Mouse (Mus musculus): ENCODE measurements at regions not wholly inside any gene's neighbourhood (a gene's known extent, or its start where the extent isn't known, plus 50 kb on each side); places are given as distances from the start of the nearest gene placed in this dataset.

DNA sequence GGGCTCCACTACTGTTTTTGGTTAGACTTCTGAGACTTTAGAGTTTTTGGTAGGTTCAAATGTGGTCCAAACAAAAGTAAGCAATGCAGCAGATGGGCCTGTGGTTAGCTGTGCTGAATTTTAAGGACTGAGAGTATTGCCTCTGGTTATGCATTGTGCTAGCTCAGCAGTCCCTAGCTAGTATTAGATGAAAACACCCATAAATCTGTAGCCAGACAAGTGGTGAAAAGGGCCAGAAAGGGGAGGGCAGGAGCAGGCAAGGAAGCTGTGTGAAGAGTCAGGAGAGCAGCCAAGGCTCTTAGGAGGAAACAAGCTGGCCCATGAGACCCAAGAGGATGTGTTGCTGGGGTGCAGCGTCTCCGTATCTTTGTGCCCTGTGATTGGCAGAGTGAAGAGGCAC lies 559.9 kb downstream of the Sqor start:
- Histone ChIP-seq H3K27me3 (ENCODE audit: control insufficient read depth, insufficient read depth, low read length) (no peaks in the 10 kb centered on the region), H3K4me3 (ENCODE audit: control insufficient read depth, low read depth, low read length) (no peak overlapping the region), H3K27ac (ENCODE audit: control insufficient read depth, insufficient read depth, low read depth, low read length) (no peak overlapping the region), H3K4me1 (ENCODE audit: control insufficient read depth, insufficient read depth, low read length) (no peaks in the 10 kb centered on the region), H3K36me3 (ENCODE audit: control insufficient read depth, insufficient read depth, low read length) (no peaks in the 10 kb centered on the region)
- TF ChIP-seq POLR2A (IDR thresholded peaks at IDR 0.05; ENCODE audit: control insufficient read depth, low read depth, low read length) (no peak), CTCF (IDR thresholded peaks at IDR 0.05; ENCODE audit: control insufficient read depth, insufficient read depth, insufficient replicate concordance, low read depth, low read length) (no peak)

- no peaks in the 10 kb centered on the region for H3K27me3 ChIP-seq (ENCODE audit: control insufficient read depth, insufficient read depth, low read length)
- H3K4me3 ChIP-seq (ENCODE audit: control insufficient read depth, low read depth, low read length) = no peak overlapping the region
- H3K36me3 ChIP-seq (ENCODE audit: control insufficient read depth, insufficient read depth, low read length) = no peaks in the 10 kb centered on the region
- no peaks in the 10 kb centered on the region for H3K4me1 ChIP-seq (ENCODE audit: control insufficient read depth, insufficient read depth, low read length)
- no peak for TF ChIP-seq POLR2A (IDR thresholded peaks at IDR 0.05; ENCODE audit: control insufficient read depth, low read depth, low read length)
- TF ChIP-seq CTCF (IDR thresholded peaks at IDR 0.05; ENCODE audit: control insufficient read depth, insufficient read depth, insufficient replicate concordance, low read depth, low read length) = no peak
- no peak overlapping the region for H3K27ac ChIP-seq (ENCODE audit: control insufficient read depth, insufficient read depth, low read depth, low read length)
Observed at GRCm38 (mm10) chr2:123349625-123350346, 584.7 kb downstream of the Sqor start.

GRCm38 (mm10) chr2:123364204-123364603 lies 599.2 kb downstream of the Sqor start:
- Histone ChIP-seq H3K36me3 (ENCODE audit: control insufficient read depth, insufficient read depth, low read length) (no peaks in the 10 kb centered on the region), H3K4me3 (ENCODE audit: control insufficient read depth, low read depth, low read length) (no peak overlapping the region), H3K4me1 (ENCODE audit: control insufficient read depth, insufficient read depth, low read length) (no peaks in the 10 kb centered on the region), H3K27ac (ENCODE audit: control insufficient read depth, insufficient read depth, low read depth, low read length) (no peak overlapping the region), H3K27me3 (ENCODE audit: control insufficient read depth, insufficient read depth, low read length) (no peaks in the 10 kb centered on the region)
- TF ChIP-seq POLR2A (IDR thresholded peaks at IDR 0.05; ENCODE audit: control insufficient read depth, low read depth, low read length) = no peak
- no peak for TF ChIP-seq CTCF (IDR thresholded peaks at IDR 0.05; ENCODE audit: control insufficient read depth, insufficient read depth, insufficient replicate concordance, low read depth, low read length)

DNA sequence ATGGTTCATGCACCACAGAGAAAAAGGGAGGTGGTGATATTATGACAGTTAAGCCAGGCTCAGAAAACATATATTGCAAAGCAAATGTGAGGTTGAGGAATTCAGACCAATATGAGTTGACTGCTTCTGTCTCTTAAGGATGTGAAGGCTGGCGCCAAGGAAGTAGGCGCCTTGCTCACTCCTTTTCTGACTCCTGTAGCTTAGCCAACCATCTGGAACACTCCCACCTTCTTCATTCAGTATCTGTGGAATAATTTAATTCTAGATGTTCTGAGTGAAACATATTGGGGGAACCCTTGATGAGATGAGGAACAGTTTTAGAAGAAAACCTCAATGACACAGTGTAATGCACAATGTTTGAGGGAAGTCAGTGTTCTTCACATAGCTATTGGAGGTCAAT lies 601.5 kb downstream of the Sqor start:
- H3K27me3 ChIP-seq (ENCODE audit: control insufficient read depth, insufficient read depth, low read length) = no peaks in the 10 kb centered on the region
- H3K4me1 ChIP-seq (ENCODE audit: control insufficient read depth, insufficient read depth, low read length) = no peaks in the 10 kb centered on the region
- H3K27ac ChIP-seq (ENCODE audit: control insufficient read depth, insufficient read depth, low read depth, low read length) = no peak overlapping the region
- H3K4me3 ChIP-seq (ENCODE audit: control insufficient read depth, low read depth, low read length) = no peak overlapping the region
- no peak for TF ChIP-seq CTCF (IDR thresholded peaks at IDR 0.05; ENCODE audit: control insufficient read depth, insufficient read depth, insufficient replicate concordance, low read depth, low read length)
- no peak for TF ChIP-seq POLR2A (IDR thresholded peaks at IDR 0.05; ENCODE audit: control insufficient read depth, low read depth, low read length)
- H3K36me3 ChIP-seq (ENCODE audit: control insufficient read depth, insufficient read depth, low read length) = no peaks in the 10 kb centered on the region

DNA sequence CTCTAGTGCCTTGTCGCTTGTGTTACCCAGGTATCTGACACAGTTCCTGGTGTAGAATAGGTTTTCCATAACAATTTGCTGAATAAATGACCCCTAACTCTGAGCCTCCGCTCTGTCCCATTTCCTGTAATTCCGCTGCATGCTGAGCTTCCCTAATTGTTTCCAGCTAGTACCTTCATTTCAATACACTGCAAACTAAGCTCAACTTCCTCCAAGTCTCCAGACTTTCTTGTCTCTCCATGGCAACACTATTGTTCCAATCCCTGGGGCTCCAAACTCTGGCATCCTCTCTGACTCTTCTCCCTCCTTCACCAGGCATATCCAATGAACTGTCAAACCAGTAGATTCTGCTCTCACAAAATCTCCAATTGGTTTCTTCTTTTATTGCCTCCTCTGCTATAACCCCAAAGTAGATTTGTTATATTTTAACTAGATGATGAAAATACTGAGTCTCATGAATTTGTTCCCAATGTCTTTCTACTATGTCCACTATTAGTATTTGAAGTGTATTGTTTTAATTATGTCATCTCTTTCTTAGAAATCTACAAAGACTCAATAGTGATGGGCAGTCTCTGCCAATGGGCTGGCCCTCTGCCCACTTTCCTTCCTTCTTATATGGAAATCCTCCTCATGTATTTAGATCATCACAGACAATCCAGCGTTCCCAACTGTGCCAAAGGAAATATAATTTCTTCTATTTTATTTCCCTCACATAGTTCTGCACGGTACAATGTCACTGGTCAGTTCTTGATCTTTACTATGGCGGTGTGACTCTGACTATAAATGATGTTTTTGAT lies 620.8 kb downstream of the Sqor start:
- Histone ChIP-seq H3K27ac (ENCODE audit: control insufficient read depth, insufficient read depth, low read depth, low read length) (no peak overlapping the region), H3K36me3 (ENCODE audit: control insufficient read depth, insufficient read depth, low read length) (no peaks in the 10 kb centered on the region), H3K27me3 (ENCODE audit: control insufficient read depth, insufficient read depth, low read length) (no peaks in the 10 kb centered on the region), H3K4me1 (ENCODE audit: control insufficient read depth, insufficient read depth, low read length) (no peaks in the 10 kb centered on the region), H3K4me3 (ENCODE audit: control insufficient read depth, low read depth, low read length) (no peak overlapping the region)
- no peak for TF ChIP-seq POLR2A (IDR thresholded peaks at IDR 0.05; ENCODE audit: control insufficient read depth, low read depth, low read length)
- TF ChIP-seq CTCF (IDR thresholded peaks at IDR 0.05; ENCODE audit: control insufficient read depth, insufficient read depth, insufficient replicate concordance, low read depth, low read length) = no peak

DNA sequence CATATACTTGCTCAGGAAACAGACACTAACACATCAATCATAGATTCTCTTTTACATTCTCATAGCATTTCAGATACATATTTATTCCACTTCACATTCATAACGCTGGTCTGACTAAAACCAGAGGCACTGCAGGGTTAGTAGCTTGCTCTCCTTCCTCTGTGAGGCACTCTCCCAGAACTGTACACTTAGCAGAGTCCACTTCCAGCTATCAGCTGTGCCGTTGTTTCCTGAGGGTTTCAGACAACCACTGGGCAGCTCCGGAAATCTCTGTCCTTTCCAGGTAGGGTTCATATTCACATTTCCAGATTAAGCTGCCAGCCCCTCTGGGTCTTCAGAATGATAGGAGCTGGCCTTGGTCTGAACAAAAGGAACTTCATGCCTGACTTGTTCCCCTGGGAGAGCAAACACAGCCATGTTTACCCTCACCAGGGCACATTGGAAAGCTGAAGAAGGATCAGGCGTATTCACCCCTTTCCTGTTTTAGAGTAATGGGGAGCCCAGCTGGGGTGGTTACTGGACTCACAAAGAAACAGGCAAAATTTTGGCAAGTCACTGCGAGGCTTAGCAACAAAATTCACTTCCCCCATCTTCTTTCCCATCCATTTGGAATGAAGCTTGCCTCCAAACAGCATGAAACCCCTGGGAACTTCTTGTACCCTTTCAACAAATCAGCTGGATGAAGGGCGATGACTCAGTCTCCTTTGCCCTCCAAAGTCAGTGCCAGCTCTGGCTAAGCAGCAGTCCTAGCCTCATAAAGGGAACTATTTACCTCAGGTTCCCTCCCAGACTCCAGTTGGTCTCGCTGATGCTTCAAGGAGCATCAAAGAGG lies 622.0 kb downstream of the Sqor start:
- Histone ChIP-seq H3K36me3 (ENCODE audit: control insufficient read depth, insufficient read depth, low read length) (no peaks in the 10 kb centered on the region), H3K4me1 (ENCODE audit: control insufficient read depth, insufficient read depth, low read length) (no peaks in the 10 kb centered on the region), H3K27ac (ENCODE audit: control insufficient read depth, insufficient read depth, low read depth, low read length) (no peak overlapping the region), H3K4me3 (ENCODE audit: control insufficient read depth, low read depth, low read length) (no peak overlapping the region), H3K27me3 (ENCODE audit: control insufficient read depth, insufficient read depth, low read length) (no peaks in the 10 kb centered on the region)
- TF ChIP-seq POLR2A (IDR thresholded peaks at IDR 0.05; ENCODE audit: control insufficient read depth, low read depth, low read length) (no peak), CTCF (IDR thresholded peaks at IDR 0.05; ENCODE audit: control insufficient read depth, insufficient read depth, insufficient replicate concordance, low read depth, low read length) (no peak)

DNA sequence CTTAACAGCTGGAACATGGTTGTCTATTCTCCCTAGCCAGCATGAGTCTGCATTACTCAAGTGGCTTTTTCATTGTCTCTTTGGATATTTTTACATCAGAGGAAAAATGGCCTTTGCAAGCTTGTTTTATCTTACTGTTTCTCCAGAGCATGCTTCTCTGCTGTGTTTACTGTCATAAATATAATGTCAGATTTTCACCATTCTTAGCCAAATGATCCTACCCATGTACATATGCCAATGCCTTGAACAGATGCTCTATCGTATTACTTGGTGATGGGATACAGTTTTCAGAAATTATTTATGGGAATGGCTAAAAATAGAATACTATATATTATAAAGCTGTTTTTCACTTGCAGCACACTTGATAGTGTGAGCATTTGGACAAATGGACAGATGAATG lies 625.9 kb downstream of the Sqor start:
- H3K27me3 ChIP-seq (ENCODE audit: control insufficient read depth, insufficient read depth, low read length) = no peaks in the 10 kb centered on the region
- no peak overlapping the region for H3K4me3 ChIP-seq (ENCODE audit: control insufficient read depth, low read depth, low read length)
- H3K4me1 ChIP-seq (ENCODE audit: control insufficient read depth, insufficient read depth, low read length) = no peaks in the 10 kb centered on the region
- no peak overlapping the region for H3K27ac ChIP-seq (ENCODE audit: control insufficient read depth, insufficient read depth, low read depth, low read length)
- TF ChIP-seq CTCF (IDR thresholded peaks at IDR 0.05; ENCODE audit: control insufficient read depth, insufficient read depth, insufficient replicate concordance, low read depth, low read length) (no peak), POLR2A (IDR thresholded peaks at IDR 0.05; ENCODE audit: control insufficient read depth, low read depth, low read length) (no peak)
- no peaks in the 10 kb centered on the region for H3K36me3 ChIP-seq (ENCODE audit: control insufficient read depth, insufficient read depth, low read length)
